Mouse (Mus musculus) intestine, embryonic 15.5 days (tissue): ENCODE measurements around the gene Pdrg1. TPM values are rescaled to one million over a fixed set of nuclear protein-coding genes. Genes with fewer than 3 reads are reported as not detected.

Source experiments
- ATAC-seq: fragments of 200-750 bp; cut with Nextera tagmentation; 2 replicates; pipeline ENCODE4 v1.8.0; 2017; ENCODE audit warnings: moderate TSS enrichment, moderate library complexity
- H3K27ac ChIP-seq: fragments of 300-500 bp; sonication (generic); 2 replicates; pipeline ENCODE4 v1.5.1; 2015; ENCODE audit warnings: mild to moderate bottlenecking, inconsistent platforms
- H3K27me3 ChIP-seq: fragments of 300-500 bp; sonication (generic); replicated peaks from 2 replicates; pipeline ENCODE4 v1.6.1; 2015; ENCODE audit warnings: inconsistent platforms
- H3K36me3 ChIP-seq: fragments of 300-500 bp; sonication (generic); 2 replicates; pipeline ENCODE4 v1.6.1; 2015; ENCODE audit warnings: inconsistent platforms
- H3K4me1 ChIP-seq: fragments of 300-500 bp; sonication (generic); replicated peaks from 2 replicates; pipeline ENCODE4 v1.6.1; 2015; ENCODE audit warnings: inconsistent platforms
- H3K4me2 ChIP-seq: fragments of 300-500 bp; sonication (generic); replicated peaks from 2 replicates; pipeline ENCODE4 v1.6.1; 2015; ENCODE audit warnings: mild to moderate bottlenecking, inconsistent platforms
- H3K4me3 ChIP-seq: fragments of 300-500 bp; sonication (generic); replicated peaks from 2 replicates; pipeline ENCODE4 v1.5.1; 2015; ENCODE audit warnings: inconsistent platforms
- H3K9ac ChIP-seq: fragments of 300-500 bp; sonication (generic); 2 replicates; pipeline ENCODE4 v1.6.1; 2015; ENCODE audit warnings: inconsistent platforms
- H3K9me3 ChIP-seq: fragments of 300-500 bp; sonication (generic); 2 replicates; pipeline ENCODE4 v1.6.1; 2016; ENCODE audit warnings: inconsistent platforms
- WGBS: fragments of 180-500 bp; shearing (Covaris S2); methylation state at CpG from one replicate; pipeline ENCODE4 v1.1.7; 2015; 5-methylcytosine and 5-hydroxymethylcytosine counted together
- polyA plus RNA-seq: library from polyadenylated mRNA; unstranded; fragments of >200 nt; fragmentation: Nextera tagmentation; extraction: Ambion mirVana; gene quantifications from 2 replicates; pipeline ENCODE4 v1.2.1, GENCODE M21; 2015

Gene Pdrg1
- polyA plus RNA-seq, result 90.2 and 96.2 TPM in 2 replicates

- Histone ChIP-seq H3K9me3 (no peaks in the 10 kb centered on the region), H3K27me3 (no peaks in the 10 kb centered on the region; the same call in 1 of the 2 replicates), H3K27ac (no peak within 1 kb of the TSS; the same call in 1 of the 2 replicates), H3K36me3 (0 out of 2 replicates have a peak, but pooled peaks cover 7% of the 10 kb centered on the region), H3K4me1 (peaks cover 9% of the 10 kb centered on the region), H3K4me3 (peak within 1 kb of the TSS; percentile 94), H3K9ac (peak within 1 kb of the TSS; percentile 86), H3K4me2 (peak within 1 kb of the TSS; percentile 81)
- WGBS, result 1% methylated on average over 54 of the region's 54 CpGs
- ATAC-seq, result peak; percentile 98
Observed at GRCm38 (mm10) chr2:153014758-153015593, at the start of gene Pdrg1. TSS of gene Pdrg1 (minus strand) at chr2:153015427.

GRCm38 (mm10) chr2:153064190-153064970 is 49.2 kb upstream of the Pdrg1 start:
- Histone ChIP-seq H3K36me3 (no peaks in the 10 kb centered on the region), H3K4me2 (no peak overlapping the region), H3K27ac (no peak overlapping the region), H3K4me3 (no peak overlapping the region), H3K9ac (no peak overlapping the region), H3K4me1 (no peaks in the 10 kb centered on the region), H3K27me3 (peaks cover 17% of the 10 kb centered on the region), H3K9me3 (no peaks in the 10 kb centered on the region)
- ATAC-seq, result no peak
- WGBS, result 81% methylated on average over 9 of the region's 9 CpGs

DNA sequence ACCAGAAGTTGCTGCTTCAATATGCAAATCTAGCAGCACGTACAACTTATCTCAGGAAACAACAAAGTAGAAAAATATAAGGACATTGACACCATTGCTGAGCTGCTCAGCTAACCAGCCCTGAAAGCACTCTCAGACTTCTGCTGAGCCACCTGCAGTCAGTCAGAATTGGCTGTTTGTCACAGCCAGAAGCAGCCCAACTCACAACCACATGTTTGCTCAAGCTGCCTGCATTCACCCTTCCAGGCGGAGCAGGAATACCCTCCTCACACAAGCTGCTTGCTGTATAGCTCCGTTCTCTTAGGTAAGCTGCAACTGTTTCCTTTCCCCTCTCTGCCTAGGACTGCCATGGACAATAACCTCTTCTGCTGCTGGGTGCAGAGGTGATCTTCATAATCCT is 48.2 kb upstream of the Pdrg1 start:
- Histone ChIP-seq H3K27me3 (peaks cover 12% of the 10 kb centered on the region), H3K36me3 (no peaks in the 10 kb centered on the region), H3K4me3 (no peak overlapping the region), H3K4me2 (no peak overlapping the region), H3K9me3 (no peaks in the 10 kb centered on the region), H3K4me1 (no peaks in the 10 kb centered on the region), H3K9ac (no peak overlapping the region), H3K27ac (no peak overlapping the region)
- ATAC-seq, result no peak
- WGBS, result 42% methylated on average over 3 of the region's 3 CpGs

DNA sequence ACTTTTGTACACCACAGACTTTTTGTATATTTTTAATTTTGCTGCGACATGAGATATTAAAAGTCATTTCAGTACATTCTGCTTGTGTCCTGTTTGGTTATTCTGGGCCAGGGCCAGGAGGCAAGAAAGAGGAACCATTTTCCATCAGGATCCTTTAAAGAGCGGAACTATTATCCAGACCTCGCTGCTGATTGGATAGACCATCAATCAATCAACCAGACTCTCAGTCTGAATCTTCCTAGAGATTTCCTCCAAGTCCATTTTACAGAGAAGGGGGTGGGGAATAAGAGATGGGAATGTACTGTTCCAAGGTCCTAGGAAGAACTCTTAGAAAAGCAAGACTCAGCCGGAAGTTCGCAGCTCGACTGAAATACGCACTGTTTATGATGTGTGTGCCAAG is 45.0 kb upstream of the Pdrg1 start:
- no peaks in the 10 kb centered on the region for H3K9me3 ChIP-seq
- WGBS, result 73% methylated on average over 7 of the region's 7 CpGs
- H3K4me1 ChIP-seq, result no peaks in the 10 kb centered on the region
- H3K27ac ChIP-seq, result no peak overlapping the region
- no peaks in the 10 kb centered on the region for H3K36me3 ChIP-seq
- no peak overlapping the region for H3K4me2 ChIP-seq
- no peak overlapping the region for H3K9ac ChIP-seq
- no peak for ATAC-seq
- no peak overlapping the region for H3K4me3 ChIP-seq
- no peaks in the 10 kb centered on the region; the same call in 1 of the 2 replicates for H3K27me3 ChIP-seq

DNA sequence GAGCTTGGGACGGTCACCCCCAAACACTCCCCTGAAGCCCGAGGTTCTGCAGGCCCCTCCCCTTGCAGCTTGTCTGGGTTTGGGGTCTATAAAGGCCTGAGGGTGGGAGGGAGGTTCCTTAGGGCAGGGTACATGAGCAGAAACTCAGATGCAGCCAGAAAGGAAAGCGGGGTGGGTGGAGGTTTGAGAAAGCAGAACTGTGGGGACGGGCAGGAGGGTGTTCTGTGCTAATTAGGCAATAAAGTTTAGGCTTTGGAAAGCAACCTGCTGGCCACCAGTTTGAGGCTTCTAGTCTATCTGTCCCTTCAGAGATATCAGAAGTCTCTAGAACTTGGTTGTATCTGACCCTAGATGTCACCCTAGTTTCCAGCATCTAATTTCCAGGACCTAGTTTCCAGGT is 43.1 kb upstream of the Pdrg1 start:
- Histone ChIP-seq H3K9ac (no peak overlapping the region), H3K4me2 (no peak overlapping the region), H3K27ac (no peak overlapping the region), H3K4me3 (no peak overlapping the region), H3K36me3 (no peaks in the 10 kb centered on the region), H3K27me3 (peaks cover 12% of the 10 kb centered on the region), H3K4me1 (no peaks in the 10 kb centered on the region), H3K9me3 (no peaks in the 10 kb centered on the region)
- no peak for ATAC-seq
- 57% methylated on average over 4 of the region's 4 CpGs for WGBS

GRCm38 (mm10) chr2:153055270-153055920 is 40.2 kb upstream of the Pdrg1 start:
- Histone ChIP-seq H3K27ac (no peak overlapping the region), H3K27me3 (peaks cover 39% of the 10 kb centered on the region)
- WGBS, result 56% methylated on average over 6 of the region's 6 CpGs

DNA sequence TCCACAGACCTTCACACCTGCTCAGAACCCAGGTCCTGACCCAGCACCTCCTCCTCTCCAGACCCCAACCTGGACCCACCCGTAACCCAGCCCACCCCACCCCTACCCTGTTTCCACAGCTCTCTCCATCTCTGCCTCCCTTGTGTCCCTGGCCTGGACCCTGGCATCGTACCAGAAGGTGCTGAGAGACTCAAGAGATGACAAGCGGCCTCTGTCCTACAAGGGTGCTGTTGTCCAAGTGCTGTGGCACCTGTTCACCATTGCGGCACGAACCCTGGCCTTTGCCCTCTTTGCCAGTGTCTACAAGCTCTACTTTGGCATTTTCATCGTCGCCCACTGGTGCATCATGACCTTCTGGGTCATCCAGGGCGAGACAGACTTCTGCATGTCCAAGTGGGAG is 38.7 kb upstream of the Pdrg1 start:
- no peak for ATAC-seq
- 85% methylated on average over 8 of the region's 8 CpGs for WGBS

More at GRCm38 (mm10) chr2:153055270-153055920, 40.2 kb upstream of the Pdrg1 start:
- Histone ChIP-seq H3K9me3 (no peaks in the 10 kb centered on the region), H3K9ac (no peak overlapping the region), H3K4me1 (0 out of 2 replicates have a peak, but pooled peaks cover 3% of the 10 kb centered on the region), H3K4me2 (no peak overlapping the region), H3K36me3 (no peaks in the 10 kb centered on the region), H3K4me3 (no peak overlapping the region)
- ATAC-seq, result no peak

DNA sequence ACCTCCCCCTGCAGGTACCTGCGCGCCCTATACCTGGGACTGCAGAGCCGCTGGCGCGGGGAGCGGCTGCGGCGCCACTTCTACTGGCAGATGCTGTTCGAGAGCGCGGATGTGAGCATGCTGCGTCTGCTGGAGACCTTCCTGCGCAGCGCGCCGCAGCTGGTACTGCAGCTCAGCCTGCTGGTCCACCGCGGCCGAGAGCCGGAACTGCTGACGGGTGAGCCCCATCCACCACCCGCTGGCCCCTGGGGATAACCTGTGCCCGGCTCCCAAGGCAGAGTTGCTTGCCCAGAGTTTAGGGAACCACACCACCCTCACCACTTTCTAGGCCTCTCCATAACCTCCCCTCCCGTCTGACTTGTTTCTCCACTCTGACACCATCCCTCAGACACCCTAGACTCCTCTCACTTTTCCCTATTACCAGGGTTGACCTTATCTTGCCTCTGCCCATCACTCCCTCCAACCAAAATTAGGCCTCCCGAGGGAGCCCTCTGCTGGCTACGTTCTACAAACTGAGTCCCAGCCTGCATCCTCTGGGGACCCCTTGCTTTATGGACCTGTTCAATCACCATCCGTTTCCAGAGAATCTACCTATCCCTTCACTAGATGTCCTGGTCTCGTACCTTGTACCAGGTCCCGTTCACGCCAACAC is 37.6 kb upstream of the Pdrg1 start:
- no peaks in the 10 kb centered on the region for H3K9me3 ChIP-seq
- 0 out of 2 replicates have a peak, but pooled peaks cover 5% of the 10 kb centered on the region for H3K4me1 ChIP-seq
- no peaks in the 10 kb centered on the region for H3K36me3 ChIP-seq
- H3K27me3 ChIP-seq, result peaks cover 42% of the 10 kb centered on the region
- H3K9ac ChIP-seq, result no peak overlapping the region
- H3K4me2 ChIP-seq, result no peak overlapping the region
- no peak for ATAC-seq
- 8% methylated on average over 30 of the region's 30 CpGs for WGBS
- no peak overlapping the region for H3K4me3 ChIP-seq
- H3K27ac ChIP-seq, result no peak overlapping the region

More for the DNA sequence above, 38.7 kb upstream of the Pdrg1 start:
- Histone ChIP-seq H3K27ac (no peak overlapping the region), H3K4me2 (no peak overlapping the region), H3K36me3 (no peaks in the 10 kb centered on the region), H3K9ac (no peak overlapping the region), H3K4me3 (no peak overlapping the region), H3K27me3 (peaks cover 42% of the 10 kb centered on the region), H3K4me1 (0 out of 2 replicates have a peak, but pooled peaks cover 5% of the 10 kb centered on the region), H3K9me3 (no peaks in the 10 kb centered on the region)

DNA sequence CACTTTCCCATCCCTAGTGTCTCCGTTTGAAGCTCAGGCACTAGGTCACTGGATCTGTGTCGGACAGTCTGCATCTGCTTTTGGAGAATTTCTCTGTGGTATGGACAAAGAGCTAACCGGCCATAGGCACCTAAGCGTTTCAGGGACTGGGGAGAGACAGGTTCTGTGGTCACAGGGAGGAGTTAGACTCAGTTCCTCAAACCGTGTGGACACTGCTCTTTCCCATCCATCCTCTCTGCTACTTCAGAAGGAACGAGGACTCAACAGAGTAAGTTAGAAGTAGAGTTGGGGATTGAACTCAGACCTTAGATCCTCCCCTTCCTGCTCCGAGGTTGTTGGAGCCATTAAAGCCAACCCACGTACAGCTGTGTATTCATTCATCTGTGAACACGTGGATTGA is 36.3 kb upstream of the Pdrg1 start:
- ATAC-seq, result no peak
- H3K36me3 ChIP-seq, result no peaks in the 10 kb centered on the region
- no peaks in the 10 kb centered on the region for H3K9me3 ChIP-seq
- H3K4me3 ChIP-seq, result no peak overlapping the region
- H3K9ac ChIP-seq, result no peak overlapping the region
- H3K4me1 ChIP-seq, result 0 out of 2 replicates have a peak, but pooled peaks cover 5% of the 10 kb centered on the region
- 74% methylated on average over 9 of the region's 9 CpGs for WGBS
- H3K27me3 ChIP-seq, result peaks cover 42% of the 10 kb centered on the region
- no peak overlapping the region for H3K4me2 ChIP-seq
- H3K27ac ChIP-seq, result no peak overlapping the region

DNA sequence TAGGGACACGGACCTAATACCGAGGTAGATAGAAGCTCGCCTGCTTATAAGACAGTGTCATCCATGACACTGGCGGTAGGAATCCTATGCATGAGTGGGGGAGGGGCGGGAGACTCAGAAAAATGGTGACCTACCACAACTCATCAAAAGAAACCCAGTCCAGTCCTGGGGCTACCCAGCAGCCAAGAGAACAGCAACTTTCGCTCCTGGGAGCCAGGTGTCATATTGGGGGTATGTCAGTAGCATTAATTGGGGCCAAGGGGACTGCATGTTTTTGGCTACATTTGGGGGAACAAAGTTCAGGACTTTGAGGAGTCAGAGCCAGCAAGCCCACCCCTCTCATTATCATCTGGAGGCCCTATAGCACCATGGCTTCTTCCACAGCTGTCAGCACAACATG is 35.9 kb upstream of the Pdrg1 start:
- Histone ChIP-seq H3K4me3 (no peak overlapping the region), H3K9ac (no peak overlapping the region), H3K27me3 (peaks cover 42% of the 10 kb centered on the region), H3K36me3 (no peaks in the 10 kb centered on the region), H3K4me2 (no peak overlapping the region), H3K9me3 (no peaks in the 10 kb centered on the region), H3K4me1 (0 out of 2 replicates have a peak, but pooled peaks cover 5% of the 10 kb centered on the region), H3K27ac (no peak overlapping the region)
- WGBS, result 83% methylated on average over 6 of the region's 6 CpGs
- ATAC-seq, result no peak

DNA sequence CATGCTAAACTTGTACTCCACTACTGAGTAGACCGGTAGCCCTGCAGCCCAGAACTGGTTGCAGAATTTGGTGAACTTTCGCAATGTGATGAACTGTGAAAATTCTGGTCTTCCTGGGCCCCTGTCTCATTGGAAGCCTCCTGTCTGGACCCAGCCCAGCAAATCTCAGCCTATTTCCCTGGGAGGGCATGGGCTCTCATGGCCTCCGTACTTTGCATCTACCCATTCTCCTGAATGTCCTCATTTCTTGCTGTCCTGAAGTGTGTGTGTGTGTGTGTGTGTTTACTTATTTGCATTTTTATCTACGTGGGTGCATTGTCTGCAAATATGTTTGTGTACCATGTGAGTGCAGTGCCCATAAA is 34.8 kb upstream of the Pdrg1 start:
- Histone ChIP-seq H3K9ac (no peak overlapping the region), H3K4me1 (0 out of 2 replicates have a peak, but pooled peaks cover 10% of the 10 kb centered on the region), H3K27ac (no peak overlapping the region), H3K4me2 (no peak overlapping the region), H3K4me3 (no peak overlapping the region), H3K27me3 (peaks cover 42% of the 10 kb centered on the region), H3K9me3 (no peaks in the 10 kb centered on the region), H3K36me3 (no peaks in the 10 kb centered on the region)
- no peak for ATAC-seq
- 83% methylated on average over 4 of the region's 4 CpGs for WGBS
